Mouse (Mus musculus): ENCODE measurements around the gene Itsn2.
"Not testable (repeated sequence)": the region's sequence is repeated elsewhere in the genome, so short reads cannot be mapped to it uniquely, and the experiment has no call there.

The Itsn2 gene

GRCm38 (mm10) chr12:4592541-4593165 lies at the start of gene Itsn2, which contains the start of gene Gm3625:
Gene Itsn2, plus strand, starts transcription at chr12:4592638.
Gene Gm3625, minus strand, starts transcription at chr12:4592927.
- DNase-seq = peak; percentile 65

GRCm38 (mm10) chr12:4544400-4544919 lies 48.0 kb upstream of the Itsn2 start:
- DNase-seq = no peak

GRCm38 (mm10) chr12:4545425-4545824 lies 47.0 kb upstream of the Itsn2 start:
- DNase-seq = no peak

DNA sequence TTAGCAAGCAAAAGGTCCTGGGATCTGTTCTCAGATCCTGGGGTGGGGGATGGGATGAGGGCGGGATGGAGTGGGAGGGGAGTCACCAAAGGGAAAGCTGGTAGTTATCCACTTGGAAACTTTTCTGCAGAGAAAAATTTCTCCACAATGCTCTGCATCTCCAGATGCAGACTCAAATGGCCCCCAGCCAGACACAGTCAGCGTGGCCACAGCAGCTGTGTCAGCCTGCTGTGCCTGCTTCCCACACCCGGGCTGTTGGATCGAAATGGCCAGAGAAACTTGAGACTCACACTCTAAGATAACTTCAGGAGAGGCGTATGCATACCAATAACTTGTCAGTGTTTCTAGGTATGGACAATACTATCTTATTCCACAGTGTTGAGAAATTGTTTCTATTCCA lies 45.9 kb upstream of the Itsn2 start:
- no peak for DNase-seq

DNA sequence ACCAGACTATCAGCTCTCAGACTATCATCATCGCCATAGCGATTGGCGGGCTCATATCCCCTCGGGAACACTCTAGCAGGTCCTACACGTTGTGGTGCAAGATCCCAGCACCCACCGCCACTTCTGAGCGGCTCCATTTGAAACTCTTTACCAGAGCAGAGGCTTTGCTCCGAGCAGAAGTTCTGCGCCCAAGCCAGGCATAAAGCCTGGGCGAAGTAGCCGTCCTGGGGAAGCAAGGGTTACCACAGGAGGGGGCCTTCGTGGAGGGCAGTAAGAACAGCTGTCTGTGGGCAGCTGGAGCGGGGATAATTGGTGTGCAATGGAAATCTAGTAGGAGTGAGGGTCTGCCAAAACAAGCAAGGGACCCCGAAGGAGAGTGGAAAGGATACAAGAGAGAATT lies 44.9 kb upstream of the Itsn2 start:
- DNase-seq = no peak

- peak; percentile 64 for DNase-seq
Observed at GRCm38 (mm10) chr12:4548053-4549013, 44.1 kb upstream of the Itsn2 start.

GRCm38 (mm10) chr12:4553704-4554103 lies 38.7 kb upstream of the Itsn2 start:
- DNase-seq = not testable (repeated sequence)

- no peak for DNase-seq
Observed at GRCm38 (mm10) chr12:4555451-4555850, 37.0 kb upstream of the Itsn2 start.

DNA sequence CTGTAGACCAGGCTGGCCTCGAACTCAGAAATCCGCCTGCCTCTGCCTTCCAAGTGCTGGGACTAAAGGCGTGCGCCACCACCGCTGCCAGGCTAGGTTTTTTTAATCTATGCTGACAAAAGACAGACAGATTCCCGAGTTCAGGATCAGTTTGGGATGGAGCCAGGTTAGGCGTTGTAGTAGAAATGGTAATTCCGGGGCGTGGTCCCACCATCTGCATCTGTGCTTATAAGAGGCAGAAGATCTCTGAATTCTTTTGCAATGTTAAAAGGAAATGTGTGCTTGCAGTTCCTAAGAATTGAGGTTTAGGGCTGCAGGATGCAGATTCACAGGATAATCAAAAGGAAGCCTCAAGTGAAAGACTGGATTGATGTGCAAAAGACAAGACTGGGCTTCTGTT lies 35.5 kb upstream of the Itsn2 start:
- DNase-seq = no peak

DNA sequence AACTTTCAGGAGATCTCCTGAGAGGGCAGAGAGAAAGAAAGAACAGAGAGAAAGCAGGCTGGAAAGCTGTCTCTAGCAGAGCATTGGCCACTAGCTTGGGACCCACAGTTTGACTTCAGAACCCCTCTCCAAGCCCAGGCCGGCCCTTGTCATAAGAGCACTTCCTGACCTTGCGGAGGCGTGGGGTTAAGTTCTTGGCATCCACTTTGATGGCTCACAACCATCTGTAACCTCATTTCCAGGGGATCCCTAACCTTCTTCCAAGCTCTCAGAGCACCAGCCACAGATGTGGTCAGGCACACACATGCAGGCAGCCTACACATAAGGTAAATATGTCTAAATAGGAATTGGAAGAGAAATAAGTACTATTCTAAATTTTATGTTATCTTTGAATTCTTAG lies 35.0 kb upstream of the Itsn2 start:
- no peak for DNase-seq

GRCm38 (mm10) chr12:4558013-4558412 lies 34.4 kb upstream of the Itsn2 start:
- no peak for DNase-seq

- no peak for DNase-seq
Observed at GRCm38 (mm10) chr12:4558475-4559279, 33.8 kb upstream of the Itsn2 start.

- no peak for DNase-seq
Observed at GRCm38 (mm10) chr12:4571864-4572263, 20.6 kb upstream of the Itsn2 start.

GRCm38 (mm10) chr12:4574065-4574464 lies 18.4 kb upstream of the Itsn2 start:
- no peak for DNase-seq

DNA sequence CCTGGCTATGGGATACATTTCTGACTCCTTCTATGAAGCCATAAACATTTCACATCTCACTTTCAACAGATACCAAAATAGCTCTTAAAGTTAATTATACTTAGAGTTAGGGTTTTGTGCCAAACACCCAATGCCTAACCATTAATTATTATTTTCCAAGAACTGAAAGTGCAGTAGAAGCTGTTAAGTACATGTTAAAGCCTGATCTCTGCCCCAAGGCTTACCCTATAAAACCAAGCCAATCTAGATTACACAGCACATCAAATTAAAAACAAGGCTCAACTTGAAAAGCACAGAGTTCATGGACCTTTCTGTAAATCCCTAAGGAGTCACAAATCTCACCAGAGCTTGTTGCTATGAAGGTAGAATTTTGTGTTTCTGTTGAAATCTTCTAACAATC lies 10.1 kb upstream of the Itsn2 start:
- no peak for DNase-seq

GRCm38 (mm10) chr12:4587846-4588245 lies 4.6 kb upstream of the Itsn2 start:
- no peak for DNase-seq

DNA sequence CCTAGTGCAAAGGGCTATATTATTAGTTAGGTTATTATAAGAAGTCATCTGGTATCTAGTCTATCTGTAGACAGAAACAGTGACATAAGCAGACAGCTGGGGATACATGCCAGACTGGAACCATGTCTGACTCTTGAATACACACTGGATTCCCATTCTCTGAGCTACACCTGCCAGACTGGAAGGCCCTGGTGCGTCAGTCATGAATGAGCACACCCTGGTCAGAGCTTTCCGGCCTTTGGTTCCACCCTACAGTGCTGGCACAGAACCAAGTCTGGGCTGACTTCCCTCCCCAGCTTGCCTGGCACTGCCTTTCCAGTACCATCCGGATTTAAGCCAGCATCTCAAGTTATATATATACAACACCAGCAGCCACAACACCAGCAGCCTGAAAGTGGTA lies 3.8 kb upstream of the Itsn2 start:
- DNase-seq = peak; percentile 15

GRCm38 (mm10) chr12:4592025-4592424 lies 413 bp upstream of the Itsn2 start:
- DNase-seq = no peak

DNA sequence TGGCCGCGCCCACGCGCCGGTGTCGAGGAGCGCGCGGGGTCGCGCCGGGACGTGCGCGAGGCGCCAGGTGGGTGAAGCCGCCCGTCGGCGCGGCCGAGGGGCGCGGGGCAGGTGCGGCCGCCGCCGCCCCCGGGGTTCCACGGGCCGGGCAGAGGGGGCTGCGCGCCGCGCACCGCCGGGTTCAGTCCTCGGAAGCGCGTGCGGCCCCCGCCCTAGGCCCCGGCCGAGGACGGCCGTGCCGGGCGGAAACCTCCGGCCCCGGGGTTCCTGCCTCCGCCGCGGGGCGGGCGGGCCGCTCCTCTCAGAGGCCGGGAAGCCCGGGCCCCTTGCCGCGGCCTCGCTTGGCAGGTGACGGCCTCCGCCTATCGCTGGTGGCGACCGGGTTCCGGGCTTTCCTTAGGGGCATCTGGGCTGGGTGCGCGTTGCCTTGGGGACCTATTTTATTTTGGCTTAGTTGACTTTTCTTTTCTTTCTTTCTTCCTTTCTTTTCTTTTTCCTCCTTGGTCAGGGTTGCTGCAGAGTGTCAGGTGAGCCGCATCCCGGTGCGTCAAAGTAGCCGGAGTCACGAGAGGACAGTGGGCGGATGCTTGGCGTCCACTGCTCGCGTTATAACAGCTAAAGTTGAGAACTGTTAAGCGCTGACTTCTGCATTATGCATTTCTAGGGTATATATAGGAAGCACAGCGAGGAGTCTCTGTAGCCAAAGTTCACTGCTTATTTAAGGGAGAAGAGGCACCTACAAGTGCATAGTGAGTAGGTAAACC lies 910 bp downstream of the Itsn2 start:
- peak; percentile 43 for DNase-seq

DNA sequence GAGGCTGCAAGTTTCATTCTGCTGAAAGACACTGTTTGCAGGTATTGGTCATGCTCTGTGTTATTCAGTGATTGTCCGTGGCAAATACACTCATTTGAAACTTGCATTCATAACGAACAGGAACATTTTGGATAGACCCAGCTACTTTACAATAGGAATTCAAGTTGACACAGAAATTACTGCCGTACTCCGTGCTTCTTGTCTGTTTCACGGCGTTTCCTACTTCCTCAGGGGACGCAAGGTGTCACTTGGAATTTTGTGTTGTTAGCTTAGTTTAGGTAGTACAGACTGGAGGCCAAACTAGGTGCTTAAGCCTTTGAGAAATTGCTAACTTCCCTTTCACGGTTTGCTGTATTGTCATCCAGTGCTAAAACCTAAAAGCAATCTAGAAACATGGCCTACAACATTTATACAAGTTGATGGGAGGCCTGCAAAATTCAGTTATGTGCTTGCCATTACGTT lies 1.5 kb downstream of the Itsn2 start:
- no peak for DNase-seq

DNA sequence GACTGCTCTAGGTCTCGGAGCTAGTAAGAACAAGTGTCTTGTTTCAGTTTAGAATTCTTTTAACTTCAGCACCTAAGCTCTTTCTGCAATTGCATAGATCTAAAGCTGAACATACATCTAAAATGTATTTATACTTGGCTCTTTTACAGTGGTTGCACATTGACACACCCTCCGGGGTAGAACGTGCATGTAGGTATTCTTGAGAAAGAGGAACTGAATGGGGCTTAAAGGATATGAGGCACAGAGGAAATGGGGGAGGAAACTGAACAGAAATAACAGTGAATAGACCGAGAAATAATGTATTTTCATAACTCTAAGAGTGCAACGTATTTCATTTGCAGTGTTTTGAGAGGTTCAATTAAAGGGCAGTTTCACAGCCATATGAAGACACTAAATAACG lies 2.6 kb downstream of the Itsn2 start:
- no peak for DNase-seq

Measured in cerebellum, adult 8-10 months (tissue).